Mouse (Mus musculus) C2C12 (cell line): ENCODE measurements around the gene Phf14. TPM values are rescaled to one million over a fixed set of nuclear protein-coding genes. Genes with fewer than 3 reads are reported as not detected.

Experiments used
- H3K27me3 ChIP-seq: one replicate; pipeline ENCODE4 v1.6.1; 2011; ENCODE audit not compliant: control insufficient read depth, insufficient read depth, insufficient read length
- H3K36me3 ChIP-seq: one replicate; pipeline ENCODE4 v1.6.1; 2011; ENCODE audit not compliant: control insufficient read depth, insufficient read depth
- H3K4me3 ChIP-seq: one replicate; pipeline ENCODE4 v1.5.1; 2011; ENCODE audit warnings: mild to moderate bottlenecking, control low read depth; ENCODE audit not compliant: poor library complexity, insufficient read depth, severe bottlenecking
- H3K79me2 ChIP-seq: one replicate; pipeline ENCODE4 v1.6.1; 2011; ENCODE audit not compliant: control insufficient read depth, insufficient read depth
- H3K79me3 ChIP-seq: one replicate; pipeline ENCODE4 v1.6.1; 2011; ENCODE audit warnings: low read depth, control low read depth
- H3ac ChIP-seq: one replicate; pipeline ENCODE3; 2011; ENCODE audit warnings: low read depth; ENCODE audit not compliant: control insufficient read depth, insufficient read length
- CEBPB ChIP-seq: IDR thresholded peaks from one replicate; pipeline ENCODE4 v1.6.1; 2011; ENCODE audit warnings: low read depth, mild to moderate bottlenecking, control low read depth, moderate library complexity
- CTCF ChIP-seq: IDR thresholded peaks from one replicate; pipeline ENCODE4 v1.5.1; 2011; ENCODE audit not compliant: control insufficient read depth, insufficient read depth, insufficient read length
- FOSL1 ChIP-seq: IDR thresholded peaks from one replicate; pipeline ENCODE4 v1.8.0; 2011; ENCODE audit warnings: mild to moderate bottlenecking, low read length; ENCODE audit not compliant: poor library complexity, insufficient read depth, severe bottlenecking
- MAX ChIP-seq: IDR thresholded peaks from one replicate; pipeline ENCODE4 v1.6.1; 2011; ENCODE audit warnings: mild to moderate bottlenecking, control low read depth
- MYOD1 ChIP-seq: IDR thresholded peaks from one replicate; pipeline ENCODE4 v1.6.1; 2011; ENCODE audit warnings: low read depth; ENCODE audit not compliant: control insufficient read depth, insufficient read length
- MYOG ChIP-seq: IDR thresholded peaks from one replicate; pipeline ENCODE4 v1.6.1; 2011; ENCODE audit not compliant: control insufficient read depth, insufficient read length; ENCODE audit errors: extremely low read depth
- USF1 ChIP-seq: IDR thresholded peaks from one replicate; pipeline ENCODE4 v1.6.1; 2011; ENCODE audit warnings: low read depth, mild to moderate bottlenecking, control low read depth, moderate library complexity
- polyA plus RNA-seq: library from polyadenylated mRNA; unstranded; fragments of >200 nt; fragmentation: generic; extraction: Trizol; gene quantifications from one replicate; pipeline ENCODE4 v1.2.1, GENCODE M21; 2012; ENCODE audit warnings: missing spikeins

The Phf14 gene
- polyA plus RNA-seq, 1 experiment, result 10.4 TPM

DNA sequence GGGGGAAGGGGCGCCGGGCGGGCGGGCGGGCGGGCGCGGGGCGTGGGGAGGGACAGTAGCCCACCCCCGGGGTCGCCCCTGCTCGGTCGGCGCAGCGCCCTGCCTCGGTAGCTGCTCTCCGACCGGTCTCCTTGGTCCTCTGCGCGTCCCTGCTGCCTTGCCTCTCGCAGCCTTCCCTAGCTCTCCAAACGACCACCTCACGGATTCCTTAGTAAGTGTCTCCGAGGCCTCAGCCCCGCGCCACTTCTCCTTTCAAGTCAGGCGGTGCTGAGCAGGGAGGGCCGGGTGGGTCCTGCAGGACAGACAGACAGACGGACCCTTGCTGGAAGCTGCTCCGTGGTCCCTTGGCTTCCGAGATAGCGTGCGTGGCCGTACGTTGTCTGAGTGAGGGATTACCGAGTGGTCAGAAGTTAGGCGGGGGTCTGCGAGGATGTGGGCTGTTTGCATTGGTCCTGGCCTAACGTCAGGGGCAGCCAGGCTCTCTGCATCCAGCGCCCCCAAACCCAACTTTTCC is 18.5 kb downstream of the Phf14 start:
- Histone ChIP-seq H3ac (peak overlapping the region; percentile 74), H3K27me3 (no peaks in the 10 kb centered on the region), H3K79me2 (peaks cover 53% of the 10 kb centered on the region), H3K4me3 (peak overlapping the region; percentile 75), H3K36me3 (peaks cover 17% of the 10 kb centered on the region), H3K79me3 (peaks cover 17% of the 10 kb centered on the region)
- no peak for TF ChIP-seq USF1
- no peak for TF ChIP-seq FOSL1
- no peak for TF ChIP-seq CEBPB
- TF ChIP-seq MYOG, result no peak
- TF ChIP-seq CTCF, result no peak
- no peak for TF ChIP-seq MAX
- TF ChIP-seq MYOD1, result no peak

DNA sequence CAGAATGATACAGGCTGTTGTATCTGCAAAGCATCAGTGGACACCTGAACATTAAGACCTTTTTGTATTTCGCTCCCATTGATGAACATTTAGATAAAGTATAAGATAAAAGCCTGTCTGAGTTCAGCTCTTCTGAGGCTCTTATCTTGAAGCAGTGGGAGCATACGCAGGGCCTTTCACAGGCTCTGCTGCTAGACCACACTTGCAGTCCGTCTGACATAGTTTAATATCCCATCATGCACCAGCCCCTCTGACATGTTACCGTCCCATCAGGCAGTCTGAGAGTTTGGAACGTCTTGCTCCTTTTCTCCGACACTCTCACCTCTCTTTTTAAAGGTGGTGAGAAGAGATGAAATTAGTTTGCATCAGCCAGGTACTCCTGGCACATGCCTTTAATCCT is 19.9 kb downstream of the Phf14 start:
- no peak for TF ChIP-seq MAX
- no peak for TF ChIP-seq MYOG
- no peak for TF ChIP-seq CEBPB
- no peak for TF ChIP-seq FOSL1
- TF ChIP-seq CTCF, result no peak
- TF ChIP-seq MYOD1, result no peak
- TF ChIP-seq USF1, result no peak
- Histone ChIP-seq H3ac (no peak overlapping the region), H3K79me2 (peaks cover 67% of the 10 kb centered on the region), H3K79me3 (peaks cover 22% of the 10 kb centered on the region), H3K4me3 (no peak overlapping the region), H3K36me3 (peaks cover 17% of the 10 kb centered on the region), H3K27me3 (no peaks in the 10 kb centered on the region)

DNA sequence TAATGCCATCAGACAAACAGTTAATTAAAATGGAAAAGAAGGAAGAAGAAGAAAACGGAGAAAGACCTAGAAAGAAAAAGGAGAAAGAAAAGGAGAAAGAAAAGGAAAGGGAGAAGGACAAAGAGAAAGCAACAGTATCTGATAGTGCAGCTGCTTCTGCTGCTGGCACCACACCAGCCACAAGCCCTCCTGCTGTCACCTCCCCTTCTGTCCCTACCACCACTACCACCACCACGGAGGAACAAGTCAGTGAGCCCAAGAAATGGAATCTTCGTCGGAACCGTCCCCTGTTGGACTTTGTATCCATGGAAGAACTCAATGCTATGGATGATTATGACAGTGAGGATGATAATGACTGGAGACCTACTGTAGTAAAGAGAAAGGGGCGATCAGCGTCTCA is 25.8 kb downstream of the Phf14 start:
- Histone ChIP-seq H3K79me2 (peaks cover 62% of the 10 kb centered on the region), H3K36me3 (peaks cover 20% of the 10 kb centered on the region), H3K27me3 (no peaks in the 10 kb centered on the region), H3K79me3 (peaks cover 16% of the 10 kb centered on the region), H3K4me3 (no peak overlapping the region), H3ac (no peak overlapping the region)
- TF ChIP-seq MAX, result no peak
- TF ChIP-seq MYOG, result no peak
- no peak for TF ChIP-seq MYOD1
- no peak for TF ChIP-seq FOSL1
- TF ChIP-seq CEBPB, result no peak
- no peak for TF ChIP-seq CTCF
- TF ChIP-seq USF1, result no peak

DNA sequence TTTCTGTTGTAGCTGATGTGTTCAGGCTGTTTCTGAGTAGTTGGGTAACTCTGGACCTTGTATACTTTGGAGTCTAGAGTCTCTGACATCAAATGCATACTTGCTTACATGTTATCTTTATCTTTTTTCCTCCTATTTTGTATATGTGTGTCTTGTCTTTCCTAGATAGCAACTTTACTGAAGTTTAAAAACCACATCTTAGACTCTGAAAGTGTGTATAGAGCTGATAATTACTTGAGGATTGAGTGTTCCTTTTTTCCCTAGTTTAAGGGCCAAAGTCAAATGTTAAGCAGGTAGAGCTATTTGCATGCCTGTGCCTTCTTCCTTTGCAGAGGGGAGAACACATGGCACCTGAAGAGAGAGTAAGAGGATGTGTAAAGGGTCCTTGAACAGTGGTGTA is 33.3 kb downstream of the Phf14 start:
- Histone ChIP-seq H3K79me3 (peaks cover 5% of the 10 kb centered on the region), H3ac (no peak overlapping the region), H3K4me3 (no peak overlapping the region), H3K79me2 (peaks cover 15% of the 10 kb centered on the region), H3K27me3 (no peaks in the 10 kb centered on the region), H3K36me3 (peaks cover 31% of the 10 kb centered on the region)
- TF ChIP-seq CTCF, result no peak

DNA sequence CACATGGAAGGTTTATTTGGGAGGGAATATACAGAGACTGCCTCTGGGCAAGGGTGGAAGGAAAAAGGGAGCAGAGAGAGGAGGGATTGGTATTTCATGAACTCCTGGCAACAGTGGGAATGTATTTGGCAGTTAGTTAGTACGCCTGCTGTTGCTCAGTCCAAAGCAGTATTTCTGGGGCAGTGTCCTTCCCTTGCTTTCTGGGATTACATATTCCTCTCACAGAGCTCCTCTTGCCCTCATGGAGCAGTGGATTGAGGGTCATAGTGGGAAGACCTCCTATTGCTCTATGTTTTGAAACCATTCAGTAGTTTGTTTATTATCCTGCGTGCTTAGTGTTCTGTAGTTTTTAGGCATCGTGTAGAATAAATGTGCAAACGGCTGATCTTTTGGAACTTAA is 34.5 kb downstream of the Phf14 start:
- Histone ChIP-seq H3K27me3 (no peaks in the 10 kb centered on the region), H3K79me3 (peaks cover 12% of the 10 kb centered on the region), H3ac (no peak overlapping the region), H3K79me2 (peaks cover 5% of the 10 kb centered on the region), H3K36me3 (peaks cover 33% of the 10 kb centered on the region), H3K4me3 (no peak overlapping the region)
- no peak for TF ChIP-seq FOSL1
- no peak for TF ChIP-seq MAX
- no peak for TF ChIP-seq CTCF
- TF ChIP-seq USF1, result no peak
- TF ChIP-seq CEBPB, result no peak
- no peak for TF ChIP-seq MYOG
- TF ChIP-seq MYOD1, result no peak

DNA sequence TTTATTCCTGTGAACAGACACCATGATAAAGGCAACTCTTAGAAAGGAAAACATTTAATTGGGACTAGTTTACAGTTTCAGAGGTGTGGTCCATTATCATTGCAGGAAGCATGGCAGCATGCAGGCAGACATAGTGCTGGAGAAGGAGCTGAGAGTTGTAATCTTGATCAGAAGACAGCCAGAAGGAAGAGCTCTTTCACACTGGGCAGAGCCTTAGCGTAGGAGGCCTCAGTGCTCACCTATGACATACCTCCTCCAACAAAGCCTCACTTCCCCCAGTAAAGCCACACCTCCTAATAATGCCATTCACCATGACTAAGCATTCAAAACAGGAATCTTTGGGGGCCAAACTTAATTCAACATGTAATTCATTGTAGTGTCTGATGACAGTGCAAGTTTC is 40.5 kb downstream of the Phf14 start:
- Histone ChIP-seq H3ac (no peak overlapping the region), H3K4me3 (no peak overlapping the region), H3K79me2 (peaks cover 8% of the 10 kb centered on the region), H3K79me3 (peaks cover 18% of the 10 kb centered on the region), H3K27me3 (no peaks in the 10 kb centered on the region), H3K36me3 (peaks cover 36% of the 10 kb centered on the region)
- TF ChIP-seq CEBPB (no peak), FOSL1 (no peak), MYOG (no peak), MYOD1 (no peak), MAX (no peak), USF1 (no peak), CTCF (no peak)
